Mouse (Mus musculus) olfactory bulb, adult 2 months (tissue): ENCODE results near the gene Gm9837. TPM values are rescaled to one million over a fixed set of nuclear protein-coding genes. Genes with fewer than 3 reads are reported as not detected.

Source experiments
- H3K27ac ChIP-seq: fragments of 200-500 bp; 2 replicates; pipeline ENCODE4 v1.5.1; 2012; ENCODE audit warnings: low read depth, low read length; ENCODE audit not compliant: insufficient read depth
- H3K4me1 ChIP-seq: fragments of 200-500 bp; 2 replicates; pipeline ENCODE4 v1.6.1; 2012; ENCODE audit warnings: low read length; ENCODE audit not compliant: control insufficient read depth, insufficient read depth
- H3K4me3 ChIP-seq: fragments of 200-500 bp; 2 replicates; pipeline ENCODE4 v1.5.1; 2012; ENCODE audit warnings: mild to moderate bottlenecking, low read depth, low read length, moderate library complexity; ENCODE audit not compliant: insufficient read depth
- CTCF ChIP-seq: fragments of 200-500 bp; IDR thresholded peaks from 2 replicates; pipeline ENCODE4 v1.5.1; 2012; ENCODE audit warnings: low read depth, mild to moderate bottlenecking, low read length, moderate library complexity; ENCODE audit not compliant: insufficient read depth
- POLR2A ChIP-seq: fragments of 200-500 bp; IDR thresholded peaks from 2 replicates; pipeline ENCODE4 v1.6.1; 2012; ENCODE audit warnings: mild to moderate bottlenecking, low read depth, low read length, moderate library complexity; ENCODE audit not compliant: insufficient read depth
- WGBS: fragments of 180-500 bp; shearing (Covaris S2); methylation state at CpG from one replicate; pipeline ENCODE4 v1.1.7; 2018; 5-methylcytosine and 5-hydroxymethylcytosine counted together
- polyA plus RNA-seq: library from polyadenylated mRNA; stranded (reverse); fragments of >200 nt; gene quantifications from 2 replicates; pipeline ENCODE4 v1.2.4, GENCODE M21; 2012; ENCODE audit warnings: low replicate concordance; ENCODE audit not compliant: missing spikeins, insufficient read depth, insufficient read length

The Gm9837 gene
- polyA plus RNA-seq, 1 experiment: not detected

DNA sequence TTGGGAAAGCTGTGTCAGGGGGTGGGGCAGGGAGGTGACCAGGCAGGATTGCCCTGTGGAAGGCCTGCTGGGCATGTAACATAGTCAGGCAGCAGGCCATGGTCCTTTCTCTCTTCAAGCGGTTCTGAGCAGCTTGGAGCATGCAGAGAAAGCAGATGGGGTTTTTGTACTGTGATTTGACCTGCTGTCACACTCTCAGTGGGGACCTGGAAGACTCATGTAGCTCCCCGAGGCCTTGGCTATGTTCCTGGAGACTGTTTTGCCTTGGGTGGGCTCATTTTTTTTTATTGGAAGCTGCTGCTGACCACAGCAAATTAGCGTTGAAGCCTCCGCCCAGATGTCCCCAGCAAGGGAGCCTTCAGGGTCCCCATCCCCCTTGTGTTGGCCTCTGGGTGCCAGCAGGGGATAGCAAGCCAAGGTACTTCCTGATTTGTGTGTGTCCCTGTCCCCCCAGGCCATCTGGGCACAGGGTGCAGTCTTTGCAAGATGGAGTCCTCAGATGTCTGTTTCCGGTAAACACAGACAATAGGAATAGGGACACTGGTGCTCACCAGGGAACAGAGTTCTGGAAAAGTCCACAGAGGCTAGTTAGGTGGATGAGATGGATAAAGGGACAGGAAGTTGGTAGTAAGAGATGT is 34.9 kb upstream of the Gm9837 start:
- peaks cover 16% of the 10 kb centered on the region for H3K4me1 ChIP-seq
- no peak overlapping the region for H3K27ac ChIP-seq
- TF ChIP-seq CTCF: no peak
- no peak for TF ChIP-seq POLR2A
- H3K4me3 ChIP-seq: no peak overlapping the region
- WGBS: 57% methylated on average over 5 of the region's 5 CpGs

DNA sequence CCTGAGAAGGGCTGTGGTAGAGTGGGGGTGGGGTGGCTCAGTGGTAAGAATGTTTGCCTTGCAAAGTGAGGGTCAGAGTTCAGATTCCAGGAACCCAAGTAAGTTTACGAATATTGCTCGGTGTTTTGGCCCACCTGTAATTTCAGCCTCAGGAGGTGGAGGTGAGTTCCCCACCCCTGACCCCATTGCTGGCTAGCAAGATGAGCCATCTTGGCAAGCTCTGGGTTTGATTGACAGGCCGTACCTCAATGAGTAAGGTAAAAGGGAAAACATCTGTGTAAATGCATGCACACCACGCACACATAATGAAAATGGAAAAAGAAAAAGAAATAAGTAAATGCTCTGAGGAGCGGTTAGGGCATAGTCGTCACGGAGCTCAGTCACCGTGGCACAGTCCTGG is 34.1 kb upstream of the Gm9837 start:
- peaks cover 13% of the 10 kb centered on the region for H3K4me1 ChIP-seq
- TF ChIP-seq CTCF: no peak
- TF ChIP-seq POLR2A: no peak
- H3K27ac ChIP-seq: no peak overlapping the region
- WGBS: 93% methylated on average over 8 of the region's 8 CpGs
- no peak overlapping the region for H3K4me3 ChIP-seq

DNA sequence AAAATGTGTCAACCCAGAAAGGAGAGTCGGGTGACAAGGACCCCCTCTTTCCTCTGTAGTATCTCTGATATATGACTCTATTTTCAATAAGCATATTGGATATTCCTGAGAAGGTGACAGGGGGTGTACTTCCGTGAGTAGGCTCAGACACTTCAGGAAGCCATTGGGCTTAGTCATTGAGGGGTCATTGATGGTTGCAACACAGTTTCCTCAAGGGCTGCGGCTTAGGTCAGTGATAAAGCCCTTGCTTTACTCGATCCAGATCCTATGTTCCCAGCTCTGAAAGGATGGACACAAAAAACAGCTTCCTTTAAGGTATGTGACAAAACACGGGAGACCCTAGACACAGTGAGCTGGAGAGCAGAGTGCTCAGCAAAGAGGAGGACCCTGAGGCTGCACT is 33.5 kb upstream of the Gm9837 start:
- WGBS: 90% methylated on average over 5 of the region's 5 CpGs
- no peak overlapping the region for H3K4me3 ChIP-seq
- peaks cover 13% of the 10 kb centered on the region for H3K4me1 ChIP-seq
- TF ChIP-seq POLR2A (no peak), CTCF (no peak)
- H3K27ac ChIP-seq: no peak overlapping the region

DNA sequence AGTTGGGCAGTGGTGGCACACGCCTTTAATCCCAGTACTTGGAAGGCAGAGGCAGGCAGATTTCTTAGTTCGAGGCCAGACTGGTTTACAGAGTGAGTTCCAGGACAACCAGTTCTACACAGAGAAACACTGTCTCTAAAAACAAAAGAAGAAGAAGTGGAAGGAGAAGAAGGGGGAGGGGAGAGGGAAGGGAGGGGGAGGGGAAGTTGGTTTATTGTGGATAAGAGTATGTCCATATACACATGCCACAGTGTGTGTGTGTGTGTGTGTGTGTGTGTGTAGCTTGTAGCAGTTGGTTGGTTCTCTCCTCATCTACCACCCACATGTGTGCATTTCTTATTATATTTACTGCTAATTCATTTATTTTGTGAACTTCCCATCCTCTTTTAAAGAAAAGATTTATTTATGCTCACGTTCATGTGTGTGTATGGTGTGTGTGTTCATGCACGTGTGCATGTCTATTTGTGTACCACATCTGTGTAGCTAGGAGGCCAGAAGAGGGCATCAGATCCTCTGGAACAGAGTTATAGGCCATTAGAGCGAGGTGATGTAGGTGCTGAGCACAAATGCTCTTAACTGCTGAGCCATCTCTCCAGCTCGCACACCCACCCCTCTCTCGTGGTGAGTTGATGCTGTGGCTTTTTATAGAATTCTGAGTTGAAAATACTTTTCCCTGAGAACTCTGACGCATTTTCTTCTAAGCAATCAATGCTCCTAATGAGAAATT is 31.9 kb upstream of the Gm9837 start:
- TF ChIP-seq CTCF (no peak), POLR2A (no peak)
- H3K27ac ChIP-seq: no peak overlapping the region
- peaks cover 12% of the 10 kb centered on the region for H3K4me1 ChIP-seq
- no peak overlapping the region for H3K4me3 ChIP-seq
- WGBS: 46% methylated on average over 8 of the region's 8 CpGs

DNA sequence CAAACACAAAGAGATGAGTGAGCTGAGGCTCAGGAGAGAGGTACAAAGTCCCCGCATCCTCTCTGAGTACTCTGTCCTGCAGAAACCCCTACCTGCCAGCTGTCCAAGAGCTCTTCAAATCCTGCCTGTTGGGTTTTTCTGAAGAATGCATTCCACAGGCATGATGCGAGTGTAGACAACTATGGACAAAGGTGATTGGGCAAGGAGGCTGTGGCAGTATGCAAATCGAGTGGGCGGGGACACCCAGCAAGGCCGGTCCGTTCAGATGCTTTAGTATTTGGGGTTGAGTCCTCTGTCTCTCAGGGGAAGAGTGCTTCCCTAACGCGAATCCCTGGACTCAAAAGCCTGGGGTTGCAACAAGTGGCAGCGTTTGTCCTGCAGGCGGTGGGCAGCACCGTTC is 30.3 kb upstream of the Gm9837 start:
- H3K4me1 ChIP-seq: peaks cover 16% of the 10 kb centered on the region
- 33% methylated on average over 11 of the region's 11 CpGs for WGBS
- no peak overlapping the region for H3K4me3 ChIP-seq
- H3K27ac ChIP-seq: no peak overlapping the region
- TF ChIP-seq CTCF: no peak
- no peak for TF ChIP-seq POLR2A

DNA sequence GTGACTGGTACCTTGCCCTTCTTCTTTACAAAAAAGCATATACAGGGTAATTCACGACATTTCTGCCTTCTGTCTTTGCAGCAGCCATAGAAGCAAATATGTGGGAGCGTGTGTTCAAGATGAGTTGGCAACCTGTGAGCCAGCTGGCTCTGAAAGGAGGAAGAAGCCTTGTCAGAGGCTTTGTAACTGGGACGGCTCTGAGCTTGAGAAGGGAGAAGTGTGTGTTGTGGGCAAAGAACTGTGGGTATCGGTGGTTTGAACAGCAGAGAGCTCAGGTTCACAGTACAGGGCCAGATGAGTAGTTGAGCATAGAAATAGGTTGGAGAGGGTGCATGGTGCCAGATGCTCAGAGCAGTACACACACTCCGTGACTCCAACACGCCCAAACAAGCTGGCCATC is 26.7 kb upstream of the Gm9837 start:
- 38% methylated on average over 6 of the region's 6 CpGs for WGBS
- Histone ChIP-seq H3K4me1 (peaks cover 12% of the 10 kb centered on the region), H3K27ac (peak overlapping the region; percentile 10; the same call in 1 of the 2 replicates), H3K4me3 (no peak overlapping the region)
- TF ChIP-seq CTCF (no peak), POLR2A (no peak)

DNA sequence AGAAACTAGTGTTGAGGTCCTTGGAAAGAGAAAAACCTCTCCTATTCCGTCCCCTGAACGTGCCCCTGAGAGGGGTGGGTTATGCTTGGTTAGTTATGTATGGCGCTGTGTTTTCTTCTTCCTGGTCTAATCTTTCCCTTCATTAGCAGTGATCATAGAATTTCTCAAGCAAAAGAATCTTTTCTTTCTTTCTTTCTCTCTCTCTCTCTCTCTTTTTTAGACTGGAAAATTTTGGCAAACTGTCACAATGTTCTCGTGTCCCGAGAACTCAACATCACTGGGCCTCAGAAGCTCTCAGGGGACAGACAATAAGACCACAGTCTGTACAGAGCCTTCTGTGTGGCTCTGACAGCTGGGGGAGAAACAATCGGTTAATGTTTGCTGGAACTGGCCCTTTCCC is 25.1 kb upstream of the Gm9837 start:
- Histone ChIP-seq H3K27ac (no peak overlapping the region), H3K4me1 (peaks cover 15% of the 10 kb centered on the region), H3K4me3 (no peak overlapping the region)
- WGBS: 66% methylated on average over 6 of the region's 6 CpGs
- no peak for TF ChIP-seq POLR2A
- TF ChIP-seq CTCF: no peak

DNA sequence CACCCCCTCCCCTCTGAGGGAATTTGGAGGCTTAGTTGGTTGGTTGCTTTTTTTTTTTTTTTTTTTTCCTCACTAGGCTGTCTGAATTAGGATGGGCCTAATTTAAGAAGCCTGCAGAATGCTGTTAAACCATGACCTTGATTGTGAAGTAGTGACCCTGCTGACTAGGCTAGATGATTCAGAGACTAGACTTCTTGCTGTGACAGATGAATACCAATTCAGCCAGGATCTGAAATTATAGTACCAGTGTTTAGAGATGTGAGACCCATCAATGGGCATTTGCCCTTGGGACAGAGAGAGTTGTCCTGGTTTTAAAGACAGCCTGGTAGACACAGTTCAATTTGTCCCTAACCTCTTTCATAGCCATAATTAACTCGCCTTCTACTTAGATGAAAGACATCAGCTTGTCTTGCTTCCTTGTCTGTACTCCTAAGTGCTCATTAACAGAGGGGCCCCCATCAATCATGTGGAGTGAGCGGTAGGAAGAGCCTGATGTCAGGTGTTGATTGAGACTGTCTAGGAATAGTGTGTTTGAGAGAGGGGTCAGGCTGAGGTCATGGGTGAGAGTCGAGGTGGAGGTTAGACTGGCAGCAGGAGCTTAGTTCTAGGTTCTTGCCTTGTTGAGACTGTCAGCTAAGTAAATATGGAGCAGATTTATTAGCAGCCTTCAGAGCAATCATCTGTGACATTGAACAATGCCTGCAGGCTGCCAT is 23.1 kb upstream of the Gm9837 start:
- no peak for TF ChIP-seq CTCF
- TF ChIP-seq POLR2A: no peak
- H3K4me1 ChIP-seq: peaks cover 15% of the 10 kb centered on the region
- no peak overlapping the region for H3K4me3 ChIP-seq
- H3K27ac ChIP-seq: no peak overlapping the region
- 58% methylated on average over 3 of the region's 3 CpGs for WGBS

DNA sequence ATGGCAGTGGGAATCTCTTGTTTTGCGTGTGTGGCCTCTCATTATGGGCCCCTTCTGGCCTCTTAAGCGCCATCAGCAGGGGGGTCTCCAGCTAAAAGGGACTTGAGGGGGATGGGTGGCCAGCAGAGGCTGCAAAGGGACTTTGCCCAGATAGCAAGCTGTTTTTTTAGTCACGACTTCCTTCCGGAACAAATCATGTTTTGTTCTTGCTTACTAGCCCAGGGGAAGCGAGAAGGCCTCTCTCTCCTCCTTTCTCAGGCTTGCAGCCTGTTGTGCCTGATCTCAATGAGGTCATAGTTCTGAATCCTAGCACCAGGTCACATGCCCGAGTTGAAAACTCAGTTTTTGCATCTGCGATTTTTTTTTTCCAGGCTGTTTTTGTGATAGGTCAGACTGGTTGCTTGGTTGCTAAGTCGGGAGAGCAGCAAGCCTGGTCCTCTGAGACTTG is 21.7 kb upstream of the Gm9837 start:
- TF ChIP-seq POLR2A: no peak
- TF ChIP-seq CTCF: no peak
- WGBS: 31% methylated on average over 8 of the region's 8 CpGs
- no peak overlapping the region for H3K27ac ChIP-seq
- no peak overlapping the region for H3K4me3 ChIP-seq
- H3K4me1 ChIP-seq: peaks cover 16% of the 10 kb centered on the region
